Mouse (Mus musculus) activated CD4-positive, CD25-positive, alpha-beta regulatory T cell, adult 4 months (primary cell): ENCODE results near the gene T. TPM values are rescaled to one million over a fixed set of nuclear protein-coding genes. Genes with fewer than 3 reads are reported as not detected.

ENCODE experiments used
- ATAC-seq: one replicate; pipeline ENCODE4 v1.8.0; 2017
- polyA plus RNA-seq, 2 experiments: library from polyadenylated mRNA; unstranded; fragments of 100-300 nt; shearing (Covaris generic); gene quantifications; one replicate each; pipeline ENCODE4 v1.2.1; 2017

T gene
- polyA plus RNA-seq, 2 experiments from 2014 or later = not detected

DNA sequence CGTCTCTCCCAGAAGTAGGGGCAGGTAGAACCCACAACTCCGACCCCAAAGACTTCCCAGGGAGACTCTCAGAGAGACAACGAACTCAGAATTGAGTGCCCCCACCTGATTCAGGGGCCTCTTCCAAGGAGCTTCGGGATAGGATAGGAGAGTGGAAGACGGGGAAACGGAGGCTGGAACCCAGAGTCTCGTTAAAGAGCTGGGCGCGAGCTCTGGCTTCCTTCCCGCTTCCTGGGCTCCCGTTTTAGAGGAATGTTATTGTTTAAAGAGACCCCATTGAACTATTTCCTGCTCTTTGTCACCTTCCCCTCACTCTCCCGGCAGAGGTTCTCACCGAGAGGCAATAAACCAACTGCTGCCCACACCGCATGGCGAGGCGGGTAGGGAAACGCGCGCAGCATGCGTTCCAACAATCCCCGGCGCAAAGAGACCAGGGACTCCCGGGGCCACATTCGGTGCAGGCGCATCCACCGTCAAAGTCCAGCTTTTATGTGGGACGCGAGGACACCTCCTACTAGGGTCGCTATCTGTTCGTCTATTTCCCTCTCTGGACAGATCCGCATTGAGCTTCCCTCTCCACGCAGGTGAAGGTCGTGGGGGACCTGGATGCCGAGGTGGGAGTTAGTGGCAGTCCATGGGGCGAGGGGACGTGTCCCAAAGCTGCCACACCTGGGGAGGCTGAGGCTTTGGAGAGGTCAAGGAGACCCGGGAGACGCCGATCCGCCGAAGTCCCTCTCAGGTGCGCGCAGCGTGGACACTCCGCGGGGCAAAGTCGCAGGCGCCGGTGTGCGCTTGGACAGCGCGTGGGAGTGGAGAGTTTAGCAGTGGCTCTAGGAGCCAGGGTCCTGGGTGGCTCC is 874 bp upstream of the T start:
- no peak for ATAC-seq

- no peak for ATAC-seq
Observed at GRCm38 (mm10) chr17:8436184-8436583, 2.0 kb downstream of the T start.

GRCm38 (mm10) chr17:8444062-8444461 is 9.8 kb downstream of the T start:
- no peak for ATAC-seq

DNA sequence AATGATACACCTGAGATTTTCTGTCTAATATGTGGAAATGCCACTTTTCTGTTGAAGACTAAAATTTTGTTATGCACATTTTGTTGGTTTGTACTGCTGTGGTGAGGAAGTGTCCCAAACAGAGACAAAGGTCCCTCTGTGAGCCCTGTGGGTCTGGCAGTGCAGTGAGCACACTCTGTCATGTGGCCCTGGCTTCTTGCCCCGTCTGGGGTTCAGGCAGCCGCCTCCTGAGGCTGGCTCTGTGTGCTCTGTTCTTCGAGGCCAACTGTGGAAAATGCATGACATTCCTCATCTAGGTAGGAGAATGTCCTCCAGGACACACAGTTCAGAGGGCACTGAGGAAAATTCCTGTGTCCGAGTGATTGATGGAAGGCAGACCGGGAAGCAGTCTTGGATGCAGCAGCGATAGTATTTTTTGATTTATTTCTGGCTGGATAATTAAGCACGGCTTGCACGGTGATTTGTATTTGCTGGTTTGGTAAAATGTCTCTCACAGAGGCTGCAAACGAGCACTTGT is 13.5 kb downstream of the T start:
- no peak for ATAC-seq

DNA sequence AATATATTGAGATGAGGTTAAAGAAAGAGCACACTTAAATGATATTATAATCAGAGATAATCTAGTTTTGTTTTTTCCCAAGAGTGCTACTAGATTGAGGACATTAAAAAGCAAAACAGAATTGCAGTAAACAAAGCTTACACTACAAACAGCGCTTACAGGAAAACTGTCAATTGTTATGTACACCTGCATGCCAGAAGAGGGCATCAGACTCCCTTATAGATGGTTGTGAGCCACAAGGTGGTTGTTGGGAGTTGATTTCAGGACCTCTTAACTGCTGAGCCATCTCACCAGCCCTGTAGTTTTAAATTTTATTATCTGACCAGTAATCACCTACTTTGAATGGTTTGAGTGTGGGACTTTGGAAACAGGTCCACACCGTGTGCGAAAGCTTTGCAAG is 14.1 kb downstream of the T start:
- ATAC-seq = no peak

- no peak for ATAC-seq
Observed at GRCm38 (mm10) chr17:8455196-8455595, 21.0 kb downstream of the T start.

GRCm38 (mm10) chr17:8455601-8456000 is 21.4 kb downstream of the T start:
- ATAC-seq = no peak

- ATAC-seq = no peak
Observed at GRCm38 (mm10) chr17:8456856-8457460, 22.7 kb downstream of the T start.

GRCm38 (mm10) chr17:8461568-8461967 is 27.3 kb downstream of the T start:
- no peak for ATAC-seq

GRCm38 (mm10) chr17:8463482-8464128 is 29.4 kb downstream of the T start:
- ATAC-seq = no peak

GRCm38 (mm10) chr17:8467771-8468170 is 33.5 kb downstream of the T start:
- no peak for ATAC-seq

DNA sequence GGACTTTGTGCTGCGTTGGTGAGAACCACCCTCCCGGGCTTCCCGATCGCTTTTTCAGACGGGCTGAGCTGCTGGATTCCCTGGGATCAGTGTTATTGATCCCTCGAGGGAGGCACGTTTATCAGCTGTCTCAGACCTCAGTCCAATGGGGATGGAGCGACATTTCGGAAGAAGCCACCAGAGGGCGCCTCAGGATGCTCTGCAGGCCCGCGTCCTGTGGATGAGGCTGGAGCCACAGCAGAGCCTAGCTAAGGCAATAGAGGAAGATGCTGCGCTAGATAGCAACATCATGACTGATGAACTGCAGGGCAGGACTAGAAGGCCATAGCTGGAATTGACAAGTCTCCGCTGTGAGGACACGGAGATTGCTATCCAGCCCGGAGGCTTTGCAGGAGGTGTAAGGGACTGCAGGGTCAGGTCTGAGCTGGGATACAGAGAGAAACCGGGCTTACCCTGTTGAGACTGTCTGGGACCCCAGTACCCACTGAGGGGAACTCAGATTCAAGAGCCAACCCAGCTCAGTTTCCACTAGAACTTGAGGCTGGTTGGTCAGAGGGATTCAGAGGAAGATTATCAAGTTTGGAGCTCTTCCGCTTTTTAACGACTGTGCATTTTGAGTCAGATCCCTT is 34.6 kb downstream of the T start:
- peak; percentile 66 for ATAC-seq

DNA sequence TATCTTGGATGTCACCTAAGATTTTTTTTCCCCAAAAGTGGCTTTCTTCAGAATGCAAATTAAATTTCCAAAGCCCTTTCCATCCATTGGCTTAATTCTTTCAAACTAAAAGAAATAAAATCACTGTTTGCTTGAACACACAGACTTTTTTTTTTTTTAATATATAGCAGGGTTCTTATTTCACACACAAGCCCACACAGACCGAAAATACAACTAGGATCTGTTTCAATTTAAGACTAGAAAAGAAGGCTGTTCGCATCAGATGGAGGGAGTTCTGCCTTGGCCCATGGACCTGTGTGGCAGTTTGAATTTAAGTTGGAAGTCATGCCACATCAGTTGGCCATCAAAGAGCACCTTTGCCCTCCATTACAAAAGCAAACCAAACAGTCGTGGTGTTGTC is 44.3 kb downstream of the T start:
- no peak for ATAC-seq

DNA sequence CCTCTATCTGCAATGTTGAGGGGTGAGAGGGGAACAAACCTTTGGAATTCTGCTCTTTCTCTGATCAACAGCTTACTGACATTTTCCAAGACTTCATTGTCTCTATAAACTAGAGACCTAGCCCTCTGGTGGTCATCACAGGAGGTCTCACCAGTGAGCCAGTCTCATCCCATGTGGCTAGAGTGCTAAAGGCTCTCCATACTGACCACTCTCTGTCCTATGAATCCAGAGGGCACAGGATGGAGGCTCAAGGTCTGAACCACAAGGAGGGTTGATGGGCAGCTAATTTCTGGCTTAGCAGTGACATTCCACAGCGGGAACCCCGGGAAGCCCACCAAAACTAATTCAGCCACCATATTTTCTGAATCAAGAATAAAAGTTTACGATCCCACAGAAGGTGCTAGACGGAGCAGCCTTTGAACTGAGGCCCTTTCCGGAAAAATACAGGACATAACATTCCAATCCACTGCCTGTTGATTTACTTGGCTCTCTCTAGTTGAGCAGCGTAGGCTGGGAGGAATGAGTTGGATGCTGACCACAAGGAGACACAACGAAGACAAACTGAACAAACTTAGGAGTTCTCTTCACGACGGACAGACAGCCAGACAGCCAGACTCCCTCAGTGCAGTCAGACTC is 45.4 kb downstream of the T start:
- ATAC-seq = no peak

- ATAC-seq = no peak
Observed at GRCm38 (mm10) chr17:8481797-8482196, 47.6 kb downstream of the T start.

GRCm38 (mm10) chr17:8482876-8483275 is 48.7 kb downstream of the T start:
- ATAC-seq = no peak

DNA sequence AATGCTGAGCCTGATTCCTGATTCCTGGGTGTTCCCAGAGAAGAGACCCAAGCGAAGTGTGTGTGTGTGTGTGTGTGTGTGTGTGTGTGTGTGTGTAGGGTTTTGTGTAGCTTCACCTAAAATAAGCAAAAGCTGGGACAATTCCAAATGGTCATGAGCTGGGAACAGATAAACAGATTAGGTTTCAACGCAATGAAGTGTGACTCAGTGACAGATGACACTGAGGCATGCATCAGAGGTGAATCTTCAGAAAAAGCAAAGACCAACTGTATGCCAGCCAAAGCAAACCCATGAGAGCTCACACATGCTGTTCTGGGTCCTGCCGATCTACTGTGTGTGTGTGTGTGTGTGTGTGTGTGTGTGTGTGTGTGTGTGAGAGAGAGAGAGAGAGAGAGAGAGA is 50.0 kb downstream of the T start:
- no peak for ATAC-seq

- no peak for ATAC-seq
Observed at GRCm38 (mm10) chr17:8485146-8485545, 50.9 kb downstream of the T start.

DNA sequence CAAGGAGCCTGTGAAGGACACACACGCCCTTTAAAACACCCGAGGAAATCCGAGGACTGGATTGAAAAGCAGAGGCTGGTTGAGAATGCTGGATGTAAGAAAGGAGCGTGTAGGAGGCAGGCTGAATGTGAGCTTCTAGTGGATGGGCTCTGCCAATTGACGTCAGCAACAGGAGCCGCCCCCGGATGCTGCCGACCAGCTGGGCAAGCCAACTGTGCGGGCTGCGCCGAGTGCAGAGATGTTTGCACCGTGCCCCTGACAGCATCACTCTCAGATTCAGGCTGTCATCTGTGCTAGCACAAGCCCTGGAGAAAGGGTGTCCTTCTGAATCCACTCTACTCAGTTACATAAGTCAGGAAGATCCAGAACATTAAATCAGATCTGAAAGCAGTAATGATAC is 53.6 kb downstream of the T start:
- ATAC-seq = no peak

DNA sequence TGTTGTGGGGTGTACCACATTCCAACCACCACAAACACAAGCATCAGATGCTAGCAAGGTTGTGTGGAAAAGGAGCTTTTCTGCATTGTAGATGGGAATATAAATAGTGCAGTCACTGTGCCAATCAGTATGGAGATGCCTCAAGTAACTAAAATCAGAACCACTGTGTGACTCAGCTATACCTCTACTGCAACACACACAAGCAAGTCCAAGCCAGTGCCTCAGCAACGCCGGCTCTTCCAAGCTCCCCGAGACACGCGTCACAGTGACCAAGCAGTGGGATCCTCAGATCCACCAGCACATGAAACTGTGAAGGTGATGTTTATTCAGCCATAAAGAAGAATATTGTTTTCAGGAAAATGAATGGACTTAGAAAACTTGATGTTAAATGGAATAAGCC is 56.7 kb downstream of the T start:
- ATAC-seq = no peak
